Mouse (Mus musculus): ENCODE measurements around the gene Sphk1. TPM values are rescaled to one million over a fixed set of nuclear protein-coding genes. Genes with fewer than 3 reads are reported as not detected.

The Sphk1 gene
- total and polyA plus RNA-seq, 3 experiments, result 53.5 to 127 TPM; not detected in 1

- H3K27ac ChIP-seq (ENCODE audit: control insufficient read depth, low read depth, low read length), result no peak overlapping the region
- H3K27me3 ChIP-seq (ENCODE audit: control insufficient read depth in 1 of 2, insufficient read depth in 2 of 2, low read length in 2 of 2), result no peaks in the 10 kb centered on the region
- no peak overlapping the region for H3K4me3 ChIP-seq (ENCODE audit: control insufficient read depth in 1 of 2, insufficient read depth in 1 of 2, low read depth in 2 of 2, low read length in 2 of 2)
- peaks cover 8 to 17% of the 10 kb centered on the region in 2 experiments; a peak in 3 of 4 replicates for H3K4me1 ChIP-seq (ENCODE audit: control insufficient read depth in 1 of 2, insufficient read depth in 2 of 2, low read length in 2 of 2)
- H3K79me2 ChIP-seq (ENCODE audit: control insufficient read depth, insufficient read depth, low read length, poor library complexity), result no peaks in the 10 kb centered on the region; the same call in 1 of the 2 replicates
- H3K9ac ChIP-seq (ENCODE audit: control insufficient read depth, low read depth, low read length, poor library complexity, severe bottlenecking), result no peak overlapping the region
- TF ChIP-seq GABPA (IDR thresholded peaks at IDR 0.05; ENCODE audit: low read depth, low read length) (no peak), NRF1 (IDR thresholded peaks at IDR 0.05; ENCODE audit: insufficient read depth, low read depth, low read length, poor library complexity, severe bottlenecking) (no peak), E2F4 (IDR thresholded peaks at IDR 0.05; ENCODE audit: borderline replicate concordance, low read depth, low read length) (no peak), CHD2 (IDR thresholded peaks at IDR 0.05; ENCODE audit: low read length) (no peak), POLR2A (IDR thresholded peaks at IDR 0.05; ENCODE audit: control insufficient read depth in 1 of 2, insufficient read depth in 1 of 2, low read depth in 1 of 2, low read length in 2 of 2, poor library complexity in 1 of 2) (no peak), POLR2AphosphoS5 (IDR thresholded peaks at IDR 0.05; ENCODE audit: borderline replicate concordance, low read depth, low read length) (no peak), MAX (IDR thresholded peaks at IDR 0.05; ENCODE audit: low read length) (no peak), CHD1 (IDR thresholded peaks at IDR 0.05; ENCODE audit: low read depth, low read length) (no peak), USF2 (IDR thresholded peaks at IDR 0.05; ENCODE audit: borderline replicate concordance in 1 of 2, insufficient read depth in 1 of 2, low read depth in 1 of 2, low read length in 2 of 2) (no peak), MYB (IDR thresholded peaks at IDR 0.05; ENCODE audit: low read depth, low read length) (no peak), RAD21 (IDR thresholded peaks at IDR 0.05; ENCODE audit: low read depth, low read length) (no peak), HCFC1 (IDR thresholded peaks at IDR 0.05; ENCODE audit: low read depth, low read length) (no peak), JUND (IDR thresholded peaks at IDR 0.05; ENCODE audit: low read depth, low read length) (no peak)
- no peaks in the 10 kb centered on the region for H3K9me3 ChIP-seq (replicated peaks; ENCODE audit: insufficient read depth, low read length)
- H3K36me3 ChIP-seq (ENCODE audit: control insufficient read depth in 1 of 2, insufficient read depth in 2 of 2, low read length in 2 of 2), result peaks cover 3 to 12% of the 10 kb centered on the region in 2 experiments; a peak in 3 of 4 replicates
- no peak for DNase-seq (ENCODE audit: low read depth, low spot score)
Observed at GRCm38 (mm10) chr11:116541183-116541582, 10.5 kb downstream of the Sphk1 start.

DNA sequence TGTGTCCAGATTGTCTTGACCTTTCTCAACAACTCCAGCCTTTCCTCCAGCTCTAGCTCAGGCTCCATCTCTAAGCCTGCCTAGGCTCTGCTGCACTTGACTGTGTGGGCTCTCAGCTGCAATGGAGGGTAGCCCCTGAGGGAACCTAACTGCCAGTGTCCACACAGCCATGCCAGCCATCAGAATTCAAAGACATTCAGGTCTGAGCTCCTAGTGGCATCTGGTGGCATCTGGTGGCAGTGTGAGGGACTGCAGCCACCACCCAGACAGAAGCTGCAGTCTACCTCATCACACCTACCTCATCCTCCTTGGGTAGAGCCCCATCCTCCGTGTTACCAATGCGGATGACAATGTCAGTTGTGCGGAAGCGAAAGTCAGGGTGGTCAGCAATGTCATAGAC, 12.4 kb downstream of the Sphk1 start:
- Histone ChIP-seq H3K4me3 (ENCODE audit: control insufficient read depth in 1 of 2, insufficient read depth in 1 of 2, low read depth in 2 of 2, low read length in 2 of 2) (no peak overlapping the region), H3K79me2 (ENCODE audit: control insufficient read depth, insufficient read depth, low read length, poor library complexity) (no peaks in the 10 kb centered on the region), H3K27ac (ENCODE audit: control insufficient read depth, low read depth, low read length) (no peak overlapping the region), H3K36me3 (ENCODE audit: control insufficient read depth in 1 of 2, insufficient read depth in 2 of 2, low read length in 2 of 2) (peaks cover 0 to 2% of the 10 kb centered on the region in 2 experiments; a peak in 2 of 4 replicates), H3K4me1 (ENCODE audit: control insufficient read depth in 1 of 2, insufficient read depth in 2 of 2, low read length in 2 of 2) (peaks cover 0 to 3% of the 10 kb centered on the region in 2 experiments; a peak in 1 of 4 replicates), H3K9ac (ENCODE audit: control insufficient read depth, low read depth, low read length, poor library complexity, severe bottlenecking) (no peak overlapping the region), H3K9me3 (replicated peaks; ENCODE audit: insufficient read depth, low read length) (no peaks in the 10 kb centered on the region), H3K27me3 (ENCODE audit: control insufficient read depth in 1 of 2, insufficient read depth in 2 of 2, low read length in 2 of 2) (no peaks in the 10 kb centered on the region)
- peak; percentile 72 for DNase-seq (ENCODE audit: low read depth, low spot score)
- no peak for TF ChIP-seq ZNF384 (IDR thresholded peaks at IDR 0.05; ENCODE audit: low read depth, low read length)
- no peak for TF ChIP-seq JUND (IDR thresholded peaks at IDR 0.05; ENCODE audit: low read depth, low read length)
- no peak for TF ChIP-seq CHD1 (IDR thresholded peaks at IDR 0.05; ENCODE audit: low read depth, low read length)
- peak; percentile 86 to 94 (median 89) for TF ChIP-seq CTCF (IDR thresholded peaks at IDR 0.05 in 2 of 3, conservative IDR thresholded peaks at IDR 0.05 in 1 of 3; ENCODE audit: control insufficient read depth in 1 of 3, insufficient read depth in 1 of 3, low read depth in 2 of 3, low read length in 3 of 3, poor library complexity in 1 of 3, severe bottlenecking in 1 of 3)
- TF ChIP-seq HCFC1 (IDR thresholded peaks at IDR 0.05; ENCODE audit: low read depth, low read length), result no peak
- TF ChIP-seq MYC (IDR thresholded peaks at IDR 0.05; ENCODE audit: low read depth, low read length), result no peak
- peak; percentile 90 for TF ChIP-seq RAD21 (IDR thresholded peaks at IDR 0.05; ENCODE audit: low read depth, low read length)
- TF ChIP-seq ZKSCAN1 (IDR thresholded peaks at IDR 0.05; ENCODE audit: low read depth, low read length), result no peak
- no peak for TF ChIP-seq POLR2A (IDR thresholded peaks at IDR 0.05; ENCODE audit: control insufficient read depth in 1 of 2, insufficient read depth in 1 of 2, low read depth in 1 of 2, low read length in 2 of 2, poor library complexity in 1 of 2)
- TF ChIP-seq ELF1 (IDR thresholded peaks at IDR 0.05; ENCODE audit: low read depth, low read length), result no peak
- no peak for TF ChIP-seq USF2 (IDR thresholded peaks at IDR 0.05; ENCODE audit: borderline replicate concordance in 1 of 2, insufficient read depth in 1 of 2, low read depth in 1 of 2, low read length in 2 of 2)
- TF ChIP-seq SIN3A (IDR thresholded peaks at IDR 0.05; ENCODE audit: low read length), result peak; percentile 45; the same call in 1 of the 2 replicates
- TF ChIP-seq POLR2AphosphoS2 (IDR thresholded peaks at IDR 0.05; ENCODE audit: low read length), result no peak
- peak; percentile 94 for TF ChIP-seq SMC3 (IDR thresholded peaks at IDR 0.05; ENCODE audit: low read depth, low read length)
- TF ChIP-seq ZC3H11A (IDR thresholded peaks at IDR 0.05; ENCODE audit: low read depth, low read length), result peak; percentile 86
